Mouse (Mus musculus) limb, embryonic 12.5 days (tissue): ENCODE measurements around the gene Adora1. TPM values are rescaled to one million over a fixed set of nuclear protein-coding genes. Genes with fewer than 3 reads are reported as not detected.
A peak's percentile ranks its signal among the peaks of the same experiment; 100 is the strongest.

Source experiments
- ATAC-seq: fragments of 200-750 bp; cut with Nextera tagmentation; 2 replicates; pipeline ENCODE4 v1.8.0; 2017; ENCODE audit warnings: low read depth, moderate TSS enrichment; ENCODE audit not compliant: insufficient number of reproducible peaks, insufficient read depth, low FRiP score, low TSS enrichment
- H3K27ac ChIP-seq: fragments of 300-500 bp; sonication (generic); 2 replicates; pipeline ENCODE4 v1.5.1; 2016; ENCODE audit warnings: mild to moderate bottlenecking, moderate library complexity
- H3K27me3 ChIP-seq: fragments of 300-500 bp; sonication (generic); 2 replicates; pipeline ENCODE4 v1.6.1; 2016; ENCODE audit warnings: mild to moderate bottlenecking, moderate library complexity
- H3K36me3 ChIP-seq: fragments of 300-500 bp; sonication (generic); 2 replicates; pipeline ENCODE4 v1.6.1; 2016; ENCODE audit warnings: mild to moderate bottlenecking, moderate library complexity
- H3K4me1 ChIP-seq: fragments of 300-500 bp; sonication (generic); replicated peaks from 2 replicates; pipeline ENCODE4 v1.6.1; 2016
- H3K4me2 ChIP-seq: fragments of 300-500 bp; sonication (generic); 2 replicates; pipeline ENCODE4 v1.6.1; 2016; ENCODE audit warnings: mild to moderate bottlenecking, moderate library complexity
- H3K4me3 ChIP-seq: fragments of 300-500 bp; sonication (generic); replicated peaks from 2 replicates; pipeline ENCODE4 v1.5.1; 2016; ENCODE audit warnings: mild to moderate bottlenecking
- H3K9ac ChIP-seq: fragments of 300-500 bp; sonication (generic); replicated peaks from 2 replicates; pipeline ENCODE4 v1.6.1; 2016; ENCODE audit warnings: mild to moderate bottlenecking, moderate library complexity
- H3K9me3 ChIP-seq: fragments of 300-500 bp; sonication (generic); 2 replicates; pipeline ENCODE4 v1.6.1; 2016; ENCODE audit warnings: mild to moderate bottlenecking, moderate library complexity
- WGBS: fragments of 180-500 bp; shearing (Covaris S2); methylation state at CpG from one replicate; pipeline ENCODE4 v1.1.7; 2016; 5-methylcytosine and 5-hydroxymethylcytosine counted together
- polyA plus RNA-seq: library from polyadenylated mRNA; unstranded; fragments of >200 nt; fragmentation: Nextera tagmentation; extraction: Ambion mirVana; gene quantifications from 2 replicates; pipeline ENCODE4 v1.2.1, GENCODE M21; 2016

Gene Adora1
- polyA plus RNA-seq, 1 experiment from 2014 or later: 1.5 TPM

DNA sequence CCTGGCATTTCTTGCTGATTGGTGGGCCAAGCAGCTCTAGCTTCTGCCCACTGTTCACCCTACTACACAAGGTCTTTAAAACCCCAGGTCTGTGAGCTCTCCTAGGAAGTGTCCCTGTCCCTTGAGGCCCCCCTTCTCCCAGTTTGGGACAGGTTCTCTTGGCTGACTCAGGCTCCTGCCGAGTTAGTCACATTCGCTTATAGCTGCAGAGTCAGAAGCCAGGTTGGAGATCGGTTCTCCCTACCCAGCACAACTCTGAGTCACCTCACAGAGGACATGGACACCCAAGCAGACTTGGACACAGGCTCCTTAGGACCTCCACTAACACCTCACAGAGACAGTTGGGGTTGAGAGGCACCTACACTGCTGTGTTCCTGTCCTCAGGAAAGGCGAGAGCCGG, 44.0 kb downstream of the Adora1 start:
- Histone ChIP-seq H3K27me3 (peaks cover 16% of the 10 kb centered on the region), H3K4me1 (peaks cover 39% of the 10 kb centered on the region), H3K27ac (no peak overlapping the region), H3K9ac (no peak overlapping the region), H3K9me3 (no peaks in the 10 kb centered on the region), H3K4me3 (no peak overlapping the region), H3K4me2 (no peak overlapping the region), H3K36me3 (no peaks in the 10 kb centered on the region)
- no peak for ATAC-seq
- WGBS: 88% methylated on average over 5 of the region's 5 CpGs

DNA sequence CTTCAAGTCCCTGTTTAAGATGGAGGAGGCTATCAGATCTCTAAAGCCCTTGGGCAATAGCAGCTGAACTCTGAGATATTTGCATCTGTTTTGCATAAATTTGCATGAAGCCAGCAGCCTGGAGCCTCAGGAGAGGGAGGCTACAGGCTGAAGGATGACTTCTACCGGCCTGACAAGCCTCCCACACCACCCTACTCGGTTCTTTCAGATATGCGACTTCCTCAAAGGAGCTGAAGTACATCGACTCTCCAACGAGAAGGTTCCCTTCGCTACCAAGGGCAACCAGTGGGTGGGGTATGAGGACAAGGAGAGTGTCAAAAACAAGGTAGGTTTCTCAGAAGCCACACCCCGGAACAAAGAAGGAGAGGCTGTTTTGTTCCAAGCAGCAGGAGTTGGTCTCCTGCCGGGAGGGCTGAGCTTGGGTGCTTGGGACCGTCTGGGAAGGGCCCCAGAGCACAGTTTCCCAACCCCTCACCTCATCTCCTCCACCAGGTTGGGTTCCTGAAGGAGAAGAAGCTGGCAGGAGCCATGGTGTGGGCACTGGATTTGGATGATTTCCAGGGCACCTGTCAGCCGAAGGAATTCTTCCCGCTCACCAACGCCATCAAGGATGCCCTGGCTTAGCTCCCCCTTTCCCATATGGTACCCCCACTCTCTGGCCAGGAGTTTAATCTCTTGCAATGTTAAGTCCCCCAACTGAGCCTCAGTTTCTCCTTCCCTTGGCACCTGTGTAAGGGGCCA, 46.1 kb downstream of the Adora1 start:
- H3K9ac ChIP-seq: no peak overlapping the region
- no peak overlapping the region for H3K4me2 ChIP-seq
- no peak overlapping the region for H3K4me3 ChIP-seq
- no peak for ATAC-seq
- no peak overlapping the region for H3K27ac ChIP-seq
- peaks cover 19% of the 10 kb centered on the region for H3K4me1 ChIP-seq
- peaks cover 16% of the 10 kb centered on the region for H3K27me3 ChIP-seq
- no peaks in the 10 kb centered on the region for H3K9me3 ChIP-seq
- no peaks in the 10 kb centered on the region for H3K36me3 ChIP-seq
- 26% methylated on average over 12 of the region's 12 CpGs for WGBS

DNA sequence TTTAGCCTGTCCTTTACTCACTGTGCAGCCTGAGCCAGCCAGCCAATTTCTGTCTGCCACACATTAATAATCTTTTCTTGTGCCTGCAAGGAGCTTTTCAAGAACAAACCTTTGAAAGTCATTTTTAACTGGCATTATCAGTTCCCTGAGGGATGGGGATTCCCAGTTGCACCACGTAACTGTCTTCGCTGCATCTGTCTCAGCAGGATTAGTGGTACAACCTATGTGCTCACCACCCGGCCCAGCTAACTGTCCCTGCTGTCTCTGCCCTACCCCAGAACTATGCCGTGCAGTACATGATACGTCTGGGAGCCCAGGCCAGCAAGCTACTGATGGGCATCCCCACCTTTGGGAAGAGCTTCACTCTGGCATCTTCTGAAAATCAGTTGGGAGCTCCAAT, 47.0 kb downstream of the Adora1 start:
- Histone ChIP-seq H3K4me1 (peaks cover 10% of the 10 kb centered on the region), H3K27ac (no peak overlapping the region), H3K36me3 (no peaks in the 10 kb centered on the region), H3K9me3 (no peaks in the 10 kb centered on the region), H3K9ac (no peak overlapping the region), H3K4me2 (no peak overlapping the region), H3K4me3 (no peak overlapping the region), H3K27me3 (peaks cover 16% of the 10 kb centered on the region)
- no peak for ATAC-seq
- 81% methylated on average over 5 of the region's 5 CpGs for WGBS

DNA sequence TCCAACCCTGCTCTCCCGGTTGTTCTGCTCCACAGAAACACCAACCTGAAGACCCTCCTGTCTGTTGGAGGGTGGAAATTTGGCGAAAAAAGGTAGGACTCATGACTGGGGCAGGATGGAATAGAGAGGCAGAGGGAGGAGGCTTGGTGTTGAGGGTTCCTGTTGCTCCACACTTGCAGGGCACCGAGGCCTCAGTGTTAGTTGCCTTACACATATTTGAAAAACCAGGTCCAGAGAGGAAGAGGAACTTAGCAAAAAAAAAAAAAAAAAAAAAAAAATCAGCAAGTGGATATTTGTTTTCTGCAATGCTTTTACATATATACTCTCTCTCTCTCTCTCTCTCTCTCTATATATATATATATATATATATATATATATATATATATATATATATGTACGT, 51.1 kb downstream of the Adora1 start:
- Histone ChIP-seq H3K9me3 (no peaks in the 10 kb centered on the region), H3K27ac (no peak overlapping the region), H3K4me1 (peaks cover 14% of the 10 kb centered on the region), H3K36me3 (no peaks in the 10 kb centered on the region), H3K9ac (no peak overlapping the region), H3K4me2 (no peak overlapping the region), H3K4me3 (no peak overlapping the region), H3K27me3 (peaks cover 12% of the 10 kb centered on the region)
- 95% methylated on average over 4 of the region's 4 CpGs for WGBS
- ATAC-seq: no peak

DNA sequence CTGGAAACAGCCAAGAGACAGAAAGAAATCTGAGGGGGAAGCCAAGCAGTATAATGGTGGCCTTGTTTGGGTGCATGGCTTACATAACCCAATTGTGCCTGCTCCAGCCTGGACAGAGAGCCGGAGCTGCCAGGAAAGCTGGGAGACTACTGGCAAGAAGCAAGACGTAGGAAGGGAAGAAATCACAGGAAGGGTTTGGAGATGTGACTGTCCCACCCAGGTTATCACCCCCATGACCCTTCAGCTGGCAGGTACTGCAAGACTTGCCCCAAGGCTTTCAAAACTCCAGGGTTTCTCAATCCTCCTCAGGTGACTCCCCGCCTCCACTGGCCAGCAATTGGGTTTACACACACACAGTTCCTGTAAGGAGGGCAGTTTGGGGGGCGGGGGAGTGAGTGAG, 53.2 kb downstream of the Adora1 start, which contains the start of gene Chil1:
Chil1 (plus strand) TSS at position 152 of the 400 bp plus-strand sequence.
- no peak within 1 kb of the TSS for H3K4me3 ChIP-seq
- ATAC-seq: no peak
- peak within 1 kb of the TSS; percentile 8; the same call in 1 of the 2 replicates for H3K9ac ChIP-seq
- H3K36me3 ChIP-seq: no peaks in the 10 kb centered on the region
- H3K27me3 ChIP-seq: no peaks in the 10 kb centered on the region
- H3K4me2 ChIP-seq: no peak within 1 kb of the TSS
- H3K9me3 ChIP-seq: no peaks in the 10 kb centered on the region
- peaks cover 13% of the 10 kb centered on the region for H3K4me1 ChIP-seq
- peak within 1 kb of the TSS; percentile 46 for H3K27ac ChIP-seq
- WGBS: 54% methylated on average over 4 of the region's 4 CpGs

DNA sequence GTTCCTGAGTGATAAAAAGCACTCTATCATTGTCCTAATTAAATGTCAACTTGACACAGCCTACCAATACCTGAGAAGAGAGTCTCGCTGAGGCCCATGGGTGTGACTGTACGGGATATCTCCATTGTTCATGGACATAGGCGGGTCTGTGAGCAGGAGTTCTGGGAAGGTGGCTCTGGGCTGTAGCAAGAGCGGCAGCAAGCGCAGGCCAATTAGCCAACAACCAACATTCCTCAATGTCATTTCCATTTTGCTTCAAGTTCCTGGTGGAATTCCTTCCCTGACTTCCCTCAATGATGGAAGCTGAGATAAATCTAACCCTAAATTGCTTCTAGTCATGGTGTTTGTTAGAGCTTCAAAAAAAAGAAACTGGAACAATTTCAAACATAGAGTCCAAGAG, 57.3 kb downstream of the Adora1 start:
- Histone ChIP-seq H3K4me2 (no peak overlapping the region), H3K4me1 (peaks cover 13% of the 10 kb centered on the region), H3K9ac (no peak overlapping the region), H3K9me3 (no peaks in the 10 kb centered on the region), H3K27me3 (no peaks in the 10 kb centered on the region), H3K4me3 (no peak overlapping the region), H3K27ac (no peak overlapping the region), H3K36me3 (no peaks in the 10 kb centered on the region)
- ATAC-seq: no peak
- WGBS: 91% methylated on average over 5 of the region's 5 CpGs

DNA sequence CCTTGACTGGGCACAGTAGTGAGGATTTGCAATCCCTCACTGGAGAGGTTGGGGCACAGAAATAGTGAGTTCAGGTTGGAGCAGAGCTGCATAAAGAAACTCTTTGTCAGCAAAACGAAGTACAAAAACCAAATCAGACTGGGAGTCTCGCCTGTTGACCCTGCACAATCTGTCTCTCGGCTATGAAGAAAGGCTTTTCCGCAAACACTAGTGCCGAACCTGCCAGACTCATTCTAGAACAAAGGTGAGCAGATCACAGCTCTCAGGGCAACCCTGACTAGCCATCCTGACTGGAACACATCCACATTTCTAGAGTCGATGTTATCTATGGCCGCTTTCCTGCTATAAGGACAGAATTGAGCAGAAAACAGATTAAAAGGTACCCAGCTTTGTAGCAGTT, 62.1 kb downstream of the Adora1 start:
- Histone ChIP-seq H3K36me3 (no peaks in the 10 kb centered on the region), H3K4me3 (no peak overlapping the region), H3K9me3 (no peaks in the 10 kb centered on the region), H3K27me3 (no peaks in the 10 kb centered on the region), H3K9ac (no peak overlapping the region), H3K27ac (no peak overlapping the region), H3K4me1 (no peaks in the 10 kb centered on the region), H3K4me2 (no peak overlapping the region)
- WGBS: 73% methylated on average over 7 of the region's 7 CpGs
- no peak for ATAC-seq

DNA sequence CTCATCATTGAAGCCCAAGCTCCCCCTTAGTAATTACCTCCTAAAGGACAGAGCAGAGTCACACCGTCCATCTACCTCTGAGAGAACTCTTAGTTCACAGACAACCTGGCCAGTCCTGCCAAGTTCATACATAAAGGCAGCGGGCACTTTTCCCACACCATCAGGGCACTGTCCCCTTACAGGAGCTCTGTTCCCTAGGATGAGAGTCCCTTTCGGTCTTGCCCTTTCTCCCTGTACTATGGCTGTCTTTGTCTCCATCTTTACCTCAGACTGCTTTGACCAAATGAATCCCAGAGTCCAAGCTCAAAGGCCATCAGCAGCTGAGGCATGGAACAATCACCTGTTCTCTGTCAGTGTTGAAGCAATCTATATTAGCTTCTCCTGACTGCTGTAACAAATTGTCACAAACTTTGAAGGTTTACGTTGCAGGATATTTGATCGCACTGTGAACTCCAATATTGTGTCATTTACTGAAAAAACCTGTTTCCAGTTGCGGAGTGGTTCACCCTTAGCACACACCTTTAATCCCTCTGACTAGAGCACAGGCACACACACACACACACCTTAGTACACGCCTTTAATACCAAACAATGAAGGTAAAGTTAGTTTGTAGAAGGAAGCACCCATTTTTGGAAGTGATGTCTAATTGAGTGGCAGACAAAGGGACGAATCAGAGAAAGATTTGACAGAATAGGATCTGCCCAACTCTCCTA, 66.1 kb downstream of the Adora1 start:
- Histone ChIP-seq H3K4me2 (no peak overlapping the region), H3K36me3 (no peaks in the 10 kb centered on the region), H3K9ac (no peak overlapping the region), H3K27ac (no peak overlapping the region), H3K4me1 (no peaks in the 10 kb centered on the region), H3K9me3 (no peaks in the 10 kb centered on the region), H3K27me3 (no peaks in the 10 kb centered on the region), H3K4me3 (no peak overlapping the region)
- ATAC-seq: no peak
- 88% methylated on average over 8 of the region's 8 CpGs for WGBS

DNA sequence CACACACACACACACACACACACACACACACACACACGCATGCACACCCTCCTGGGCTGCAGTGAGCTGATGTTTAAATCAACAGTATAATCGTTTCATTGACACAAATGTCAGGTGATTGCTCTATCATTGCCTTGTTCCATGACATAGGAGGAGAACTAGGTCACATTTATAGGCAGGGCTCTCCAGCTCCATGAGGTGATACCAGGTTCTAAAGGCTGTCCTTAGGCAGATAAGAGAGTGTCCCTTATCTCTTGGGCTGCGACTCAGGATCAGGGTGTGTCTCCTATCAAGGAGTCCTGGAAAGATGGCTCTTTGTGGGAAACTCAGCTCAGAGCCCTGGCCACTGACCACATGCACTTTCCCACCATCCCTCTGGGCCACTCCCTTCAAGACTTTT, 66.7 kb downstream of the Adora1 start:
- no peak overlapping the region for H3K4me3 ChIP-seq
- H3K27ac ChIP-seq: no peak overlapping the region
- no peak overlapping the region for H3K9ac ChIP-seq
- no peaks in the 10 kb centered on the region for H3K4me1 ChIP-seq
- H3K9me3 ChIP-seq: no peaks in the 10 kb centered on the region
- no peaks in the 10 kb centered on the region for H3K36me3 ChIP-seq
- no peaks in the 10 kb centered on the region for H3K27me3 ChIP-seq
- no peak overlapping the region for H3K4me2 ChIP-seq
- no peak for ATAC-seq
- 90% methylated on average over 3 of the region's 3 CpGs for WGBS

DNA sequence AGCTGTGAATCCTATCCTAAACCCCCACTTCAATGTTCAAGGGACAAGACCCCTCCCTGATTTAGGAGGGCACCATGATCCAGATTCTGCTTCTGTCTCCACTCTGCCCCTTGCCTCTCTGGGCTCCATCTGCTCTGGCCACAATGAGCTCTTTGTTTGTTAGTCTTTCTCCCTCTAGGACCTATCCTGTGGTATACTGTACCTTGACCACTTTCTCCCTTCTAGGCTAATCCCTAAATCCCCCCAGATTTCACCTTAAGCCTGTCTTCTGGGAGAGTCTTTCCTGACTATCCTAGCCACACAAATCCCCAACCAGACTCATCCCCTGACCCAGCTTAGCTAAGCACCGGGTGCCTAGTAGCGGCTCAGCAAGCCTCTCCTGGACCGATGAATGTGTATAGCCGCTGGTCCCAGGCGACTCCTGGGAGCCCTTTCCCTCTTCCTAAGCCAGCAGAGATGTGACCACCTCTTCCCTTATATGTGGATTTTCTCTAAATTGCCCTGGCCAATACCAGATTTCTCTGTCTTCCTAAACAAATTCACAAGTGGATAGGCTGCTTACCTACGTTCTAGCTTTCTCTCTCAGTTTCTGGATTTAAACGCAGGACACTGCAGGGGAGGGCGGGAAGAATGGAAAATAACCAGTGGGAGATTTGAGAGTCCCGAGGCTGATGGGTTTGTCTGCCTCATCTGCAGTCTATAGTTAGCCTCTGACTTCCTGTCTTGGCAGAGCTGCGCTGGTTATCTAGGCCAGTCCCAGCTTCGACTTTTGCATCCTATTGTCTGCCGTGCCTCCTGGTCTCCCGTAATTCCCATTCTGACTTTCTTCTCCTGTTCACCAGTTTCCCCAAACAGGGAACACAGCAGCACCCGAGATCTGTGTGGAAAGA, 67.6 kb downstream of the Adora1 start:
- H3K9ac ChIP-seq: no peak overlapping the region
- no peak for ATAC-seq
- H3K36me3 ChIP-seq: no peaks in the 10 kb centered on the region
- no peaks in the 10 kb centered on the region for H3K9me3 ChIP-seq
- H3K4me2 ChIP-seq: no peak overlapping the region
- no peaks in the 10 kb centered on the region for H3K4me1 ChIP-seq
- no peak overlapping the region for H3K27ac ChIP-seq
- H3K27me3 ChIP-seq: no peaks in the 10 kb centered on the region
- WGBS: 68% methylated on average over 14 of the region's 14 CpGs
- no peak overlapping the region for H3K4me3 ChIP-seq

DNA sequence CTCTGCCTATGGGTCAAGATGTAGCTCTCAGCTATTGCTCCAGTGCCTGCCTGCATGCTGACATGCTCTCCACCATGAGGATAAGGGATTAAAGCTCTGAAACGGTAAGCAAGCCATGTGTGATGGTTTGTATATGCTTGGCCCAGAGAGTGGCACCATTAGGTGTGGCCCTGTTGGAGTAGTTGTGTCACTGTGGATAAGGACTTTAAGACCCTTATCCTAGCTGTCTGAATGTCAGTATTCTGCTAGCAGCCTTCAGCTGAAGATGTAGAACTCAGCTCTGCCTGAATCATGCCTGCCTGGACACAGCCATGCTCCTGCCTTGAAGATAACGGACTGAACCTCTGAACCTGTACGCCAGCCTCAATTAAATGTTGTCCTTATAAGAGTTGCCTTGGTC, 68.7 kb downstream of the Adora1 start:
- no peak overlapping the region for H3K4me2 ChIP-seq
- H3K9ac ChIP-seq: no peak overlapping the region
- H3K36me3 ChIP-seq: no peaks in the 10 kb centered on the region
- H3K4me3 ChIP-seq: no peak overlapping the region
- WGBS: 92% methylated on average over 3 of the region's 3 CpGs
- H3K9me3 ChIP-seq: no peaks in the 10 kb centered on the region
- H3K27ac ChIP-seq: no peak overlapping the region
- ATAC-seq: no peak
- no peaks in the 10 kb centered on the region for H3K27me3 ChIP-seq
- no peaks in the 10 kb centered on the region for H3K4me1 ChIP-seq
